ENCODE assay signal across 23 mouse cellular contexts in the genomic region with DNA sequence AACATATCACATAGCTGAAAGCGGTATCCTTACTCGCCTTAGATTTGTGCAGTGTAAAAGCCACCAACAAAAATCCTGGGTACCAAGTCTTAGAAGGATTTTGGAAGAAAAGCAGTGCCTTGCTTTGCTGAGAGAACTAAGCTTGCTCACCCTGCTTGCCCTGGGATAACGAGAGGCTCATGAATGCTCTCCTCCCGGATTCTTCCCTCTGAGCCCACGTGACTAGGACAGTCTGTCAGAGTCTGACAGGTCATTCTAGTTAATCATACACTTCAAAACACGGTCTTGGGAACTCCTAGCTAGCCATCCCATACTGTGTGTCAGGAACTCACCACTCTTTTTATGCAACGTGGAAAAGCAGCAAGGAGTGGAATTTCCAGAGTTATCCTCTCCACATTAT.
DNase-seq lines count a peak whose midpoint lies in the region; ATAC-seq and TF ChIP-seq lines count a peak whose summit lies in the region.
"Had no signal": no experiment of that assay in that cellular context is flagged by ENCODE, and none has a peak within 500 bp of the region (broad histone marks: within the 10 kb centered on the region; RNA-seq: fewer than 3 reads in every experiment).

No protein-coding gene starts in this region.

- 56% methylated on average over 7 of the region's 7 CpGs for WGBS in liver, postnatal 0 days (ENCODE audit: insufficient replicate concordance)
- WGBS in liver, embryonic 11.5 days: 57% methylated on average over 7 of the region's 7 CpGs
- 23% methylated on average over 7 of the region's 7 CpGs for WGBS in kidney, adult 2 months
- 51% methylated on average over 7 of the region's 7 CpGs for WGBS in kidney, postnatal 0 days
- 57% methylated on average over 7 of the region's 7 CpGs for whole genome bisulfite sequencing in heart, embryonic 10.5 days

- TF ChIP-seq CTCF in liver, postnatal 0 days (IDR thresholded peaks at IDR 0.05; ENCODE audit: low read depth): no peak
- TF ChIP-seq CTCF in kidney, adult 2 months (conservative IDR thresholded peaks at IDR 0.05; ENCODE audit: insufficient read depth, insufficient read length, low read depth, low read length): no peak
- TF ChIP-seq CTCF in kidney, postnatal 0 days (IDR thresholded peaks at IDR 0.05; ENCODE audit: low read depth): no peak

- no peak overlapping the region for H3K27ac ChIP-seq in liver, postnatal 0 days (ENCODE audit: low read depth)
- H3K27ac ChIP-seq in liver, embryonic 11.5 days (ENCODE audit: low read depth, low read length): no peak overlapping the region
- no peak overlapping the region for H3K27ac ChIP-seq in kidney, adult 2 months (ENCODE audit: insufficient read depth, low read depth, low read length)
- H3K27ac ChIP-seq in kidney, postnatal 0 days: no peak overlapping the region
- H3K27ac ChIP-seq in heart, embryonic 10.5 days: no peak overlapping the region
- H3K27ac ChIP-seq: embryonic facial prominence, embryonic 12.5 days; forebrain, embryonic 13.5 days; gastrocnemius, adult 2 months; neural tube, embryonic 13.5 days had no signal

- H3K27me3 ChIP-seq in liver, postnatal 0 days (ENCODE audit: insufficient read depth, low read length): no peaks in the 10 kb centered on the region
- no peaks in the 10 kb centered on the region for H3K27me3 ChIP-seq in liver, embryonic 11.5 days (replicated peaks; ENCODE audit: control insufficient read depth, insufficient read depth, low read length)
- H3K27me3 ChIP-seq in kidney, adult 2 months (replicated peaks; ENCODE audit: control insufficient read depth, insufficient read depth, low read length): no peaks in the 10 kb centered on the region
- no peaks in the 10 kb centered on the region for H3K27me3 ChIP-seq in kidney, postnatal 0 days (ENCODE audit: insufficient read depth, low read length)
- no peaks in the 10 kb centered on the region for H3K27me3 ChIP-seq in heart, embryonic 10.5 days (ENCODE audit: insufficient read depth, poor library complexity, severe bottlenecking)
- H3K27me3 ChIP-seq: embryonic facial prominence, embryonic 12.5 days; forebrain, embryonic 13.5 days; megakaryocyte, embryonic 14.5 days; neural tube, embryonic 13.5 days had no signal

- TF ChIP-seq POLR2A in kidney, adult 2 months (IDR thresholded peaks at IDR 0.05; ENCODE audit: low read depth, low read length): no peak

- H3K36me3 ChIP-seq in liver, postnatal 0 days (replicated peaks; ENCODE audit: insufficient read depth, low read length): no peaks in the 10 kb centered on the region
- H3K36me3 ChIP-seq in liver, embryonic 11.5 days (ENCODE audit: control insufficient read depth, insufficient read depth, low read length): no peaks in the 10 kb centered on the region
- no peaks in the 10 kb centered on the region for H3K36me3 ChIP-seq in kidney, adult 2 months (ENCODE audit: control insufficient read depth, insufficient read depth, low read length)
- H3K36me3 ChIP-seq in kidney, postnatal 0 days (ENCODE audit: insufficient read depth, low read length): no peaks in the 10 kb centered on the region
- H3K36me3 ChIP-seq in heart, embryonic 10.5 days: no peaks in the 10 kb centered on the region
- H3K36me3 ChIP-seq: embryonic facial prominence, embryonic 12.5 days; neural tube, embryonic 13.5 days had no signal

- peak; percentile 74 for ATAC-seq in liver, postnatal 0 days
- no peak for ATAC-seq in liver, embryonic 11.5 days (replicated peaks; ENCODE audit: low FRiP score)
- ATAC-seq in kidney, postnatal 0 days (replicated peaks; ENCODE audit: low FRiP score, low read depth): peak; percentile 84
- ATAC-seq in cerebellum, adult (ENCODE audit: insufficient number of reproducible peaks, low FRiP score, low TSS enrichment): no peak
- ATAC-seq: forebrain, embryonic 13.5 days; hindbrain, embryonic 16.5 days; midbrain, embryonic 16.5 days had no signal

- no peak overlapping the region for H3K4me2 ChIP-seq in liver, postnatal 0 days (ENCODE audit: low read depth, low read length)
- no peak overlapping the region for H3K4me2 ChIP-seq in liver, embryonic 11.5 days
- no peak overlapping the region for H3K4me2 ChIP-seq in kidney, postnatal 0 days (ENCODE audit: low read length)
- H3K4me2 ChIP-seq: embryonic facial prominence, embryonic 12.5 days; forebrain, embryonic 13.5 days; heart, embryonic 11.5 days; lung, embryonic 14.5 days; neural tube, embryonic 13.5 days had no signal

- DNase-seq in liver, postnatal 0 days: no peak
- DNase-seq in liver, embryonic 11.5 days (ENCODE audit: low spot score): no peak
- peak; percentile 82 for DNase-seq in kidney, adult 2 months
- DNase-seq in kidney, postnatal 0 days (ENCODE audit: low spot score): no peak
- no peak for DNase-seq in heart, embryonic 10.5 days (ENCODE audit: low spot score)
- no peak for DNase-seq in lung, postnatal 4 days
- DNase-seq: adrenal gland, postnatal 36 days; cerebellum, adult 11 months; cerebellum, adult 9-11 months; gastrocnemius, adult 2 months; lung, embryonic 14.5 days; retina, postnatal 1 day; right cerebral cortex, postnatal 25 days; spleen, adult 18-20 months had no signal

- no peak overlapping the region for H3K4me3 ChIP-seq in liver, postnatal 0 days (ENCODE audit: low read depth, low read length)
- no peak overlapping the region for H3K4me3 ChIP-seq in liver, embryonic 11.5 days (ENCODE audit: low read depth, low read length)
- no peak overlapping the region for H3K4me3 ChIP-seq in kidney, adult 2 months (ENCODE audit: insufficient read depth, low read depth, low read length)
- no peak overlapping the region for H3K4me3 ChIP-seq in kidney, postnatal 0 days (replicated peaks; ENCODE audit: low read depth, low read length)
- H3K4me3 ChIP-seq in heart, embryonic 10.5 days: no peak overlapping the region
- H3K4me3 ChIP-seq: embryonic facial prominence, embryonic 12.5 days; forebrain, embryonic 13.5 days; gastrocnemius, adult 2 months; megakaryocyte, embryonic 14.5 days; myocyte; neural tube, embryonic 13.5 days had no signal

- H3K9me3 ChIP-seq in liver, postnatal 0 days (ENCODE audit: low read length): no peaks in the 10 kb centered on the region
- H3K9me3 ChIP-seq in liver, embryonic 11.5 days (ENCODE audit: control insufficient read depth, low read length): no peaks in the 10 kb centered on the region
- no peaks in the 10 kb centered on the region for H3K9me3 ChIP-seq in kidney, postnatal 0 days (replicated peaks; ENCODE audit: low read length)
- H3K9me3 ChIP-seq in heart, embryonic 10.5 days: no peaks in the 10 kb centered on the region
- H3K9me3 ChIP-seq: embryonic facial prominence, embryonic 12.5 days; forebrain, embryonic 13.5 days; neural tube, embryonic 13.5 days had no signal

- no peaks in the 10 kb centered on the region for H3K4me1 ChIP-seq in liver, postnatal 0 days (ENCODE audit: insufficient read depth)
- no peaks in the 10 kb centered on the region for H3K4me1 ChIP-seq in liver, embryonic 11.5 days (replicated peaks; ENCODE audit: control insufficient read depth, insufficient read depth, low read length)
- H3K4me1 ChIP-seq in kidney, adult 2 months (ENCODE audit: control insufficient read depth, insufficient read depth, low read length): peaks cover 2% of the 10 kb centered on the region; the same call in 1 of the 2 replicates
- no peaks in the 10 kb centered on the region for H3K4me1 ChIP-seq in kidney, postnatal 0 days (replicated peaks; ENCODE audit: insufficient read depth, low read length)
- 0 out of 2 replicates have a peak, but pooled peaks cover 4% of the 10 kb centered on the region for H3K4me1 ChIP-seq in heart, embryonic 10.5 days
- H3K4me1 ChIP-seq: embryonic facial prominence, embryonic 12.5 days; forebrain, embryonic 13.5 days; megakaryocyte, embryonic 14.5 days; neural tube, embryonic 13.5 days had no signal

- TF ChIP-seq EP300 in liver, postnatal 0 days (IDR thresholded peaks at IDR 0.05; ENCODE audit: low read depth): no peak

- H3K9ac ChIP-seq in liver, postnatal 0 days (replicated peaks): no peak overlapping the region
- no peak overlapping the region for H3K9ac ChIP-seq in liver, embryonic 11.5 days (ENCODE audit: low read depth, low read length)
- no peak overlapping the region for H3K9ac ChIP-seq in kidney, postnatal 0 days (ENCODE audit: low read depth, low read length)
- H3K9ac ChIP-seq: embryonic facial prominence, embryonic 12.5 days; forebrain, embryonic 13.5 days; lung, embryonic 14.5 days; neural tube, embryonic 13.5 days had no signal

Comparison
In these comparisons a context has a peak if more than half of its experiments do, and no peak if none do; other contexts are left out.
1. ATAC-seq: peak in liver, postnatal 0 days (single experiment) and kidney, postnatal 0 days (single experiment); none in liver, embryonic 11.5 days (single experiment) and cerebellum, adult (single experiment).